Mouse (Mus musculus): Measurements from ENCODE around the gene Irs2. TPM values are rescaled to one million over a fixed set of nuclear protein-coding genes. Genes with fewer than 3 reads are reported as not detected.

Irs2 gene
- total RNA-seq, 2 experiments from 2014 or later = 54.8 to 66.0 TPM

DNA sequence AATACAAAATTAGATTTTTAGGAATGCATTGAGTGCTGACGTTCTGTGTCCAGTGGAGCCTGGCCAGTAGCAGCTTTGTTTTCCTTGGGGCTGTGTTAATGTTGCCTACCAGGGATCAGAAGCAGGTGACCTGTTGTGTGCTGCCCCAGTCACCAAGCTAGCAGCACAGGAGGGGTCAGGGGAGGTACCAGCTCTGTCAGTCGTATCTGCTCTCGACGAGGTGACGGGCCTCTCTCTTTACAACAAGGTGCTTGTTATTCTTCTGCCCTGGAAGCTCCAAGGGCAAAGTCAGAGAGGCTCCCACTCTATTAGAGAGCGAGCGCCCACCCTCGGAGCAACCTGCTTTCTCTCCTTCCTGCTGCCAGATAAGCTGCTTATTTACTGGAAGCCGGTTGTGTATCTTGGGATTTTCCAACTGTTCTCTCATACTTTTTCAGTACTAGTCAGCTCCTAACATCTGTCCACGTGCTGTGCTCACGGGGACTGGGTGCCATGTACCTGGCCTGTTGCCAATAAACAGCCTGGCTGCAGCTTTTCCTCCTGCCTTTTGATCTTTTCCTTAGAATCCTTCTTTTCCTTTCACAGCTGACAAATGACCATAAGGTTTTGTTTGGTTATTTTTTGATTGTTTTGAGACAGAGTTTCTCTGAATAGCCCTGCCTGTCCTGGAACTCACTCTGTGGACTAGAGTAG lies 2.8 kb upstream of the Irs2 start:
- DNase-seq (ENCODE audit: low spot score in 2 of 2) = peak; percentile 15 to 21
- intact Hi-C loops (cut with DNase I) = loop anchor here (5.0 kb wide), 1 partner anchor 1034 kb away; the partner anchor contains the start of genes Abhd13 and Lig4

DNA sequence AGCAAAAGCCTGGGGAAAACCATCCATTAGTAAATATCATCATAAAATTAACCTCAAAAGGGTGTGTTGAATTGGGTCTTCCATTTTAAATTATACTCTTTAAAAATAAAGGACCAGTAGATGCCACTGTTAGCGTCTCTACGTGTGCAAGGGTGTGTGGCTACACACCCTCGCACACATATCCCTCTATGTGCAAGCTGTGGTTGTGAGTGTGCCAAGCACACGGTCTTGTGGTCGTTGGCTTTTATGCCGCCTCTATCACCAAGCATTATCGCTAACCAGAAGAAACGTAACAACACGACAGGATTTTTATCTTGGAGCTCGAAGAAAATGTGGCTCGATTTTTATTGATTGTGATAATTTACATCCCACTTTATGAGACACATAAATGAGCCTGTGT lies 2.1 kb upstream of the Irs2 start:
- intact Hi-C loops (cut with DNase I) = loop anchor here (5.0 kb wide), 1 partner anchor 1033 kb away; the partner anchor contains the start of genes Abhd13 and Lig4

DNA sequence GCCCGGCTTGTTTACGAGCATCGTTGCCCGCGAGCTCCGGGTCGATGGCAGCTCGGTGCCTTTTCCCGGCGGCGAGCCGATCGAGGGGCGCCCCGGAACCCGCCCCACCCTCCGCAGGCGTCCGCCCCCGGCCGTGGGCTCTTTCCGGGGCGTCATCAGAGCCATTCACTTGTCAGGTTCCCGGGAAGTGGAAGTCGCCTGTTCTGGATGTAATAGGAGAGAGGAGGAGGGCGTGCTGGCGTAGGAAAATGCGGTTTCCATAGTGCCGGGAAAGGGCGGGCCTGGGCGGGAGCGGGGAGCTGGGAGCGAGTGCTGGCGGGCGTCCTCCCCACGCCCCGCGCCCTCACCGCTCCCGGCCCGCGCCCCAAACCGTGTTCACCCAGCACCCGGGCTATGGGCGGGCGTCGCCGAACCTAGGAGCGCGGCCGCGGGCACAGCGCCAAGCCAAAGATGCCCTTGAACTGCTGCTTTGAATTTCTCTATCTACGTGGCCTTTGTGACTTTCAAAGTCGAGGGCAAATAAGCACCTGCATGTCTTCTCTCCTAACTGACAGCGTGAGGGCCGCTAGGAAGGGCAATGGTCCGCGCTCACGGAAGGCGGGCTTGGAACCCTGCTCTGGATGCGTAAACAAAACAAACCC lies 1.3 kb upstream of the Irs2 start:
- intact Hi-C loops (cut with DNase I) = loop anchor here (5.0 to 10.0 kb wide), 5 partner anchors 182 to 1032 kb away; partner anchors contain the start of genes Abhd13 and Lig4
- DNase-seq (ENCODE audit: low spot score in 2 of 2) = peak; percentile 77 to 87

More for the DNA sequence above, 2.1 kb upstream of the Irs2 start:
- no peak for DNase-seq (ENCODE audit: low spot score in 2 of 2)

DNA sequence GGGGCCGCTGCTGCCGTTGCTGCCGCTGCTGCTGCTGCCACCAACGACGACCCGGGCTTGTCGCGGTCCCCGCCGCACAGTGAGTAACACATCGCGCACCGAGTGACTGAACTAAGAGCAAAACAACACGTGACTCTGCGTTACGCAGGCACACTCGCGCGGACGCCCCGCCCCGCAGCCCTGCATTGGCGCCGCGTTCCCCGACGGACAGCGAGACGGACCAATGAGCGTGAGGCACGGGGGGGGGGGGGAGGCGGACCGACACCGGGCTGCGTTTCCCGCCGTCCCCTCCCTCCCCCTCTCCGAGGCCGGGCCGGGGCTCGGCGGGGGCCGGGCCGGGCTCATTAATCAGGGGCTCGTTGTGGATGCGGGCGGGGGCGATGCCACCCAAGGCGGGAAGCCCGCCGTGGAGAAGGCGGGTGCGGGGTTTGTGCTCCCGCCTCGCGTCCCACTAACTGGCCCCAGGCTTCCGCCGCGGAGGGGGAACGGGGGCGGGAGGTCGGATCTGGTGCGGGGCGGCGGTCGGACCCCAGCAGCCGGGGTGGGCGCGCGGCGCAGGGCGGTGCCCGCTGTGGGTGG lies 673 bp upstream of the Irs2 start:
- intact Hi-C loops (cut with DNase I) = loop anchor here (5.0 to 10.0 kb wide), 4 partner anchors 182 to 572 kb away; no protein-coding TSS in a partner anchor
- peak; percentile 99 for DNase-seq (ENCODE audit: low spot score in 2 of 2)

DNA sequence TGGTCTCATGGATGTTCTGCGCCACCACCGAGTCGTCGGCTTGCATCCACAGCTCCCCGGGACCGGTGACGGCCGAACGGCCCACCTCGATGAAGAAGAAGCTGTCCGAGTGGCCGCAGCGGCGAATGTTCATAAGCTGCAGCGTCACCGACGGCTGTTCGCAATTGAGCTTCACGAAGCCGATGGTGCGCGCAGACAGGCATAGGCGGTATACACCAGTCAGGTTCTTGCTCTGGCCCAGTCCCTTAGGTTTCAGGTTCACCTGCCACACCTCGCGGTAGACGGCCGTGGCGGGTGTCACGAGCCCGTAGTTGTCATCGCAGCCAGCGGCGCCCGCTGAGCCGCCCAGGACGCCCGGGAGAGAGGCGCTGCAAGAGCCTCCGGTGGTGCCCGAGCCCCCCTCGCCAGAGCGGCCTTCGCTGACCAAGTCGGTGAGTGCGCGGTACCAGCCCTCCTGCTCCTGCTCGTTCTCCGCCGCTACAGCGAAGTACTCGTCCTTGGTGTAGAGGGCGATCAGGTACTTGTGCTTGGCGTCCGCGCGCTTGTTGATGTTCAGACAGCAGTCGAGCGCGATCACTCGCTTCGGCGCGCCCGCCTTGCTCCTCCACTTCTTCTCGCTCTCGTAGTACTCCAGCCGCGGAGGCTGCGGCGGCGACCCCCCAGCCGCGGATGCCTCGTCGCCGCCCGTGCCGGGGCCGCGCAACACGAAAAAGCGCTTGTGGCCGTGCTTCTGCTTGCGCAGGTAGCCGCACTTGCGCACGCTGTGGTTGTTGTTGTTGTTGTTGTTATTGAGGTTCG lies 478 bp downstream of the Irs2 start:
- peak; percentile 59 to 67 for DNase-seq (ENCODE audit: low spot score in 2 of 2)

DNA sequence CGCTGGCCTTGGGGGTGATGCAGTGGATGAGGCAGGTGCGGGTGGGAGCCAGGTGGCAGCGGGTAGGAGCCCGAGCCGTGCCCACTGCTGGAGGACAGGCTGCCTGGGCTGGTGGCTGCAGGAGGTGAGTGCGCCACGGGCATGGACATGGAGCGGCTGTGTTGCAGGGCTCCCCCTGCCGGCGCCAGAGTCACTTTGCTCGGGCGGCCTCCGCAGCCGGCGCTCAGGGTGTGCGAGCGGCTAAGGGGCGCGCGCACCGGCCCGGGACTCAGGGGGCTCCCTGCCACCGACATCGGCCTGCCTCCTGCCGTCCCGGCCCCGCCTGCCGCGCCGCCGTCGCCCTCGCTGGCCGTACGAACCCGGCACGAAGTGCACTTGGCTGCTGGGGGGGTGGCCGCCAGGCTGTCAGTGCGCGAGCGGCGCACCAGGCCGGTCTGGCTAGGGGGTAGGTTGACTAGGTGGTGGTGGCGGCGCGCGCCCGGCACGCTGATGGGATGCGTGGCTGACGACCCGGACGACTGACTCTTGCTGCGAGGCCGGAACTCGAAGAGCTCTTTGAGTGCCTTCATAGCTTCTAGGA lies 1.2 kb downstream of the Irs2 start:
- peak; percentile 92 to 95 for DNase-seq (ENCODE audit: low spot score in 2 of 2)
- intact Hi-C loops (cut with DNase I) = loop anchor here (2.0 to 10.0 kb wide), 6 partner anchors 180 to 570 kb away; no protein-coding TSS in a partner anchor

More for the DNA sequence above, 478 bp downstream of the Irs2 start:
- intact Hi-C loops (cut with DNase I) = loop anchor here (2.0 to 10.0 kb wide), 6 partner anchors 179 to 570 kb away; no protein-coding TSS in a partner anchor

DNA sequence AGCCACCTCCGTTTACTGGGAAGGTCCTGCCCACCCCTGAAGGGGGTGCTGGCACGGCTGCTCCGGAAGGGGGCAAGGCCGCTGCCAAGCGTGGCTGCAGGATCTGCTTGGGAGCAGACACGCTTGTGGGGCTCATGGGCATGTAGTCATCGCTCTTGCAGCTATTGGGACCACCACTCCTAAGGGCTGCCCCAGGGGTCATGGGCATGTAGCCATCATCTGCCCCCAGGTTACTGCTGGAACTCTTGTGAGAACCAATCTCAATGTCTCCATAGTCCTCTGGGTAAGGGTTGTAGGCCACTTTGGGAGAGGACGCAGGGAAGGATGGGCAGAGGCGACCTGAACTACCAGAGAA lies 2.0 kb downstream of the Irs2 start:
- intact Hi-C loops (cut with DNase I) = loop anchor here (2.0 to 10.0 kb wide), 6 partner anchors 179 to 569 kb away; no protein-coding TSS in a partner anchor
- no peak for DNase-seq (ENCODE audit: low spot score in 2 of 2)

DNA sequence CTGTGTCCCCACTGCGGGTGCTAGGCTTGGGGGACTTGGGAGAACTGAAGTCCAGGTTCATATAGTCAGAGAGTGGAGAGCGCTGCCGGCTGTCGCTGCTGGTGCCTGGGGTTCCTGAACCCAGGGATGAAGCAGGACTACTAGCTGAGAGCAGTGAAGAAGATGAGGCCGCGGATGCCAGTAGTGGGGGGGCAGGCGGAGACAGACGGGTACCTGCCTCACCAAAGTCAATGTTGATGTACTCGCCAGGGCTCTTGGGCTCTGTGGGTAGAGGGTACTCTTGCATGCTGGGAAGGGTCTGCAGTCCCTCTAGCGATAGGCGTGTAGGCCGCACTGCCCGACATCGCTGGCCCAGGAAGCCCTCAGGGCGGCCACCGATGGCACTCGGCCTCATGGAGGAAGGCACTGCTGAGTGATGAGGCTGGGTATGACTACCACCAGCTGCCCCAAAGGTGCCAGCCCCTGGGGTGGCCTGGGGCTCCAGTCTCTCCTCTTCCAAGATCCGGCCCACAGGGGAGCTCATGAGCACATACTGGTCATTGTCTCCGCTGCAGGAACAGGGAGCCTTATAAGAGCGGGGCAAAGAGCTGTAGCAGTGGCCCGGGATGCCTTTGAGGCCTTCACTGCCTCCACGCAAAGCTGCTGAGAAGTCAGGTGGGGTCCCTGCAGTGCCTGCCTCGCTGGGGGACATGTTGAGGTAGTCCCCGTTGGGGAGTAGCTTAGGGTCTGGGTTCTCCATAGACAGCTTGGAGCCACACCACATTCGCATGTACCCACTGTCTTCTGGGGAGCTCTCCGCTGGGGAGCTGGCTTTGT lies 2.6 kb downstream of the Irs2 start:
- DNase-seq (ENCODE audit: low spot score in 2 of 2) = no peak
- intact Hi-C loops (cut with DNase I) = loop anchor here (2.0 to 10.0 kb wide), 6 partner anchors 178 to 568 kb away; no protein-coding TSS in a partner anchor

DNA sequence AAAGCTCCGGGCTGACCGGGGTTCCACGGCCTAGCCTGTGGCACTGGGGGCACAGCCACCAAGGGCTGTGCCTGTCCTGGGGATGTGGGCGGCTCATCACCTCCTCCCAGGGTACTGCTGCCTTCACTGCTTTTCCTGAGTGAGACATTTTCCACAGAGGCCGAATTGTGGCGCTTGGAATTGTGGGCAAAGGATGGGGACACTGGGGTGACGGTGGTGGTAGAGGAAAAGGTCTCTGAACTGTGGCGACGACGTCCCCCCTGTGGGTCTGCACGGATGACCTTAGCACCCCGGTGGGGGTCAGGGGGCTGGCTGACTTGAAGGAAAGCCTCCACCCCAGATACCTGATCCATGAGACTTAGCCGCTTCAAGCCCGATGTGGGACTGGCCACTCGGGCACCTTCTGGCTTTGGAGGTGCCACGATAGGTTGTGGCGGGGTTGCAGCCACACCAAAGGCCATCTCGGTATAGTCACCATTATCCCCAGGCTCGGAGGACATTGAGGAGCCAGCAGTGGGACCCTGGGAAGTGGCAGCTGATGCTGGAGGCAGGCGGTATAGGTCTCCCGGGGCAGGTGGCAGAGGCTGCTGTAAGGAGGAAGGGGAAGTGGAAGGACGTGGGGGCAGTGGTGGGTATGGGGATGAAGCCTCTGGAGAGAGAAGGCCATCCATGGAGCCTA lies 3.3 kb downstream of the Irs2 start:
- intact Hi-C loops (cut with DNase I) = loop anchor here (5.0 to 10.0 kb wide), 5 partner anchors 178 to 568 kb away; no protein-coding TSS in a partner anchor
- no peak for DNase-seq (ENCODE audit: low spot score in 2 of 2)

DNA sequence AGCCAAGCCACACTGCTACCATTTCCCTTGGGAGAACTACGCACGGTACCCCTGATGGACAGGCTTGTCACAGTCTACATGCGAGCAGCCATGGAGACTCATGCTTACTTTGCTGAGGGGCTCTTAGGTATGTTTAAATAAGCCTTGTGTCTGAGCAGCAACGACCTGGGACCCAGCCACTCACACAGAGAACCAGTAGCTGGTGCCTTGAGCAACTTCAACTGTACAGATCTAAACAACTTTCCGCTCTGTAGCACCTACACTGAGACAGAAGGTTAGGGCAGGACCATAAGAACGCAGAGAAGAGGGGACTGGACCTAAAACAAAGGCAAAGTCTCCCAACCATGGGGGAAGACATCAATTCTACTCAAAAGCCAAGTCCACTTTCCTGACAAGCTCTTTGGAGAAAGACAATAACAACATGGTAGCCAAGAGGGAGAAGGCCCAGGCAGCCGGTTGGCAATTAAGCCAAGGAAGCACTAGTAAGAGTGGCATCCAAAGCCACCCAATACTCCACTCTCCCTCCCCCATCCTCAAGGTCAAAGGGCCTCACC lies 4.3 kb downstream of the Irs2 start:
- DNase-seq (ENCODE audit: low spot score in 2 of 2) = no peak
- intact Hi-C loops (cut with DNase I) = loop anchor here (5.0 to 10.0 kb wide), 2 partner anchors 192 to 459 kb away; no protein-coding TSS in a partner anchor

DNA sequence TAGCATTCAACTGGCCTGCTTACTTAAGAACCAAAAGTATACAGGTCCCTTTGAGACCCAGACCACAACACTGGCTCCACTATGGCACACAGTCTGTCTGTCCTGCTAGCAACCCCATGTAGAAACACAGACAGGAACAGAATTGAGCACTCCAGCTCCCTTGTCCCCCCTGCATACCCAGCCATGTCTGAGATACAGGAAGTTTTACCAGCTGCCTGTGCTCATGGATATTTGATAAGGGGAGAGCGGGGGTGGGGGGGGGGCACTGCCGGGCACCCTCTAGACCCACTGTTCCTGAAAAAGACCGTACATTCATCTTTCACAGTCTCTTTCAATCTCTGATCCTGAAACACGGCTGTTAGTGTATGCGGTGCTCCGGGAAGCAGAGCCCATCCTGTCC lies 5.0 kb downstream of the Irs2 start:
- DNase-seq (ENCODE audit: low spot score in 2 of 2) = no peak
- intact Hi-C loops (cut with DNase I) = loop anchor here (5.0 to 10.0 kb wide), 2 partner anchors 191 to 458 kb away; no protein-coding TSS in a partner anchor

DNA sequence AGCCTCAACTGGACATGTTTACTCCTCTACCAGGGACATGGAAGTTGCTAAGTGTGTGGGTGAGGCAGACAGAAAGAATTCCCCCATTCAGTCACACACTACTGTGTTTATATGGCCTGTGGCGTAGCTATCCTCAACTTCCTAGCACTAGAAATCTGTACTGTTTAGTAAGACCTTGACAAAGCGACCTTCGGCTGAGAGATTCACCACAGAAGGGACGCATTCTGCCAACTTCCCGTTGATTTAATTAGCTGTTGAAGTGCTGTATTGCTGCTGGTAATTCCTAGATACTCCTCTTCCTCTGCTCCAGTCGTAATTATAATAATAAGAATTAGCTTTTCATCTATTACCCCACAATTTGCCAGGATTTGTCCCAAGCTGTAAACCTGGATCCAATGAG lies 5.4 kb downstream of the Irs2 start:
- DNase-seq (ENCODE audit: low spot score in 2 of 2) = no peak
- intact Hi-C loops (cut with DNase I) = loop anchor here (5.0 to 10.0 kb wide), 2 partner anchors 191 to 458 kb away; no protein-coding TSS in a partner anchor

DNA sequence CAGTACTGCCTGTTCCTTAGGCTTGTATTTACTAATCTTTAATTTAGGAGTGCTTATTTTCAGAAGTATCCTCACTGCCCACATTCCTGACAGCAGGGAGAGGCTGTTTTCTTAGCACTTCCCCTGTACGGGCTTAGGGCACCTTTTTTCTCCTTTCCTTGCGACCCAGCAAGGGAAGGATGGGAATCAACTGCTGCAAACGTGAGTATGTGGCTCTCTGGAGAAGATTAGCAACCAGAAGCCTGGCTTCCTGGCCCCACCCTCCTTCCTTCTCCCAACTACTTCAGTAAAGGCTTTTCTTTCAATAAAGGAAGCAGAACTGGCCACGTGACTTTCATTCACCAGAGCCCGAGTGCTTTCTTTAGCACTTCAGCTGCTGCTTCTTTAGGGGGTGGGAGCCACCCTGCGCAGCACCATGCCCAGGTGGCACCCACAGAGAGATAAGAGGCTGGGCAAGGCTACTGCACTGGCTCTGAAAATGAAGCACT lies 7.2 kb downstream of the Irs2 start:
- DNase-seq (ENCODE audit: low spot score in 2 of 2) = peak; percentile 50 to 75
- intact Hi-C loops (cut with DNase I) = loop anchor here (5.0 to 10.0 kb wide), 2 partner anchors 189 to 456 kb away; no protein-coding TSS in a partner anchor

DNA sequence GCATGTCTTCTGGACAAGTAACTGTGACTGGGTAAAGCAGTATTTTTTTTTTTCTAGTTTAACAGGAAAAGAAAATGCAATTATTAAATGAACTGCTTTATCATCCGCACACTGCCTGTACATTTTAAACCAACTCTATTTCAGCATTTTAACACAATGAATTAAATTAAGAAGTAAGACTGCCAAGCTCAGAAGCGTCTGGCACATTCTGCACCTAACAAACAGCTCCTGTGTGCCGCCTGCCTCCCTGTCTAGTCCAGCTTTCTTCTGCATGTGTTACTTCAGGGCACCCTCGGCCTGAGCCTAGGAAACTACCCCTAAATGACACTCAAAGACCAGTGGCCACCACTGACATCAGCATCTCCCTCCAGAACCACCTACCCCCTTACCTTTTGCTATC lies 8.7 kb downstream of the Irs2 start:
- peak; percentile 31 to 42 for DNase-seq (ENCODE audit: low spot score in 2 of 2)
- intact Hi-C loops (cut with DNase I) = no loop called here

DNA sequence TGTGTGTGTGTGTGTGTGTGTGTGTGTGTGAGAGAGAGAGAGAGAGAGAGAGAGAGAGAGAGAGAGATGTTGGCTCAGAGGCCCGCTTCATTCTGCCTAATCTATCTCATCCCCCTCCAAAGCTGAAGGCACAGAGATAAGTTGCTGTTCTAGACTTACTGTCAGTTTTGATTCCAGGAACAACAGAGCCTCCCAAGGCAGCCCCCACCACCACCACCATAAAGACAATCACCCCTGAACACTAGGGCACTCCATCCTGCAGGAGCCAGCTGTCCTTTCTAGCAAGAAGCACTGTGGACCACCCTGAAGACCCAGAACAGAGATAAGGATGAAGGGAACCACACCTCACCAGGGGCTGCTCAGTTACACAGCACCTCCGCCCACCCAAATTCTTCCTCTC lies 12.0 kb downstream of the Irs2 start:
- no peak for DNase-seq (ENCODE audit: low spot score in 2 of 2)
- intact Hi-C loops (cut with DNase I) = no loop called here

DNA sequence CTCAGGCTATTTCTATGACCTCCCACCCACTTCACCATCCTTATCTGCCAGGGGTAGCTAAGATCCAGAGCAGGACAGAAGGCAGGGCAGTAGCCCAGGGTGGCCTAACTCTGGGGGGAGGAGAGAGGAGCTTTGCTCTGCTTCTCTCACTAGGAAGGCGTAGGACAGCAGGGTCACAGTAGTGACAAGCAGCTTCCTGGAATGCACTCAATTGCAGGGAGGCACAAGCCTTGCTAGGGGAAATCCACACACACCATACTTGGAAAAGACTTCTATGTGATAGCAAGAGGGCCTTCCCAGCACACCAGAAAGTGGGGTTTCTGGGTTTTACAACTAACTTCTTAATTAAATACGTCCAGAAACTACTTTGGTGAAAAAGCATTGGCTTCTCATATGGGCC lies 12.5 kb downstream of the Irs2 start:
- no peak for DNase-seq (ENCODE audit: low spot score in 2 of 2)
- intact Hi-C loops (cut with DNase I) = no loop called here

DNA sequence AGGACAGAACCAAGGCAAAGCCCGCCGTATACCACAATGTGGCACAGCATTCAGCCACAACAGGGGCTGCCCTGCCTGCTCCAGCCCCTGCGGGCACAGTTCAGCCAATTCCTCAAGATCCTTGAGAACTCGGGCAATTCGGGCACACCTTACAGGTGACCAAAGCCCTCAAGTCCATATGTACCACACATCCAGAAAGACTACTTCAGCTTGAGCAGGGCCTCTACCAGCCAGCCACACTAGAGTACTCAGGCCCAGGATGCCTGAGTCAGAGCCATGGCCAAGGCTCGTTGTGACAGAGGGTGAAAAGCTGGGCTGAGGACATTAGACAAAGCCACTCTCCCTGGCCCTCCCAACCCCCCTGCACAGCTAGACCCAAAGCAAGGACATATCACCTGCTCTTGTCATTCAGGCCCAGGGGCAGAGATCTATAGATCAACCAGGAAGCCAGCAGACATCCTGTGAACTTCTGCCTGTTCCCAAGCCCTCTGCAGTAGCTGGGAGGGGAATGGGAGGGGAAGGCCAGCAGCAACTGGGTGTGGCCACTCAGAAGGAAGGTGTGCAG lies 13.8 kb downstream of the Irs2 start:
- DNase-seq (ENCODE audit: low spot score in 2 of 2) = no peak
- intact Hi-C loops (cut with DNase I) = no loop called here
